Mouse (Mus musculus): Measurements from ENCODE around the gene Ccdc159.

DNA sequence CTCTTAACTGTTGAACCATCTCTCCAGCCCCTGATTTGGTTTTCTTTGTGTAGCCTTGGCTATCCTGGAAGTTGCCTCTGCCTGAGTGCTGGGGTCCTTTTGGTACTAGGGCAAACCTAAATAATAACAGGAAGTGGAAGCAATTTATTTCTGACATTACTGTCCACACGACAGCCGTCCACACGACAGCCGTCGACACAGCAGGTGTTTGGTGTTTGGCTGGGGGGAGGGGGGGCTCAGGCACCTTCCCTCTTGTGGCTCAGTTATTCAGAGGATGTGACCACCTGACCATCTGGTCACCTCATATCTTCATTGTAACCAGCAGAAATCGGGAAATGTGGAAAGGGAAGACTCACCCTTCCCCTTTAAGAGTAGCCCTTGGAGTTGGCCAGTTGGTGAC, 41.6 kb downstream of the Ccdc159 start:
- TF ChIP-seq POLR2A (IDR thresholded peaks at IDR 0.05; ENCODE audit: borderline replicate concordance, control insufficient read depth, low read depth, low read length): no peak
- no peak for TF ChIP-seq CTCF (IDR thresholded peaks at IDR 0.05; ENCODE audit: control insufficient read depth, insufficient read depth, low read length)
